Mouse (Mus musculus) lung, postnatal 0 days (tissue): ENCODE data around the gene Stn1. TPM values are rescaled to one million over a fixed set of nuclear protein-coding genes. Genes with fewer than 3 reads are reported as not detected.
A peak's percentile ranks its signal among the peaks of the same experiment; 100 is the strongest.

Source experiments
- ATAC-seq: fragments of 200-750 bp; cut with Nextera tagmentation; 2 replicates; pipeline ENCODE4 v1.8.0; 2017; ENCODE audit warnings: moderate library complexity
- DNase-seq: peaks from one replicate; pipeline ENCODE4 v3.0.0-alpha.2; 2016; ENCODE audit warnings: low spot score
- H3K27ac ChIP-seq: fragments of 300-500 bp; sonication (generic); 2 replicates; pipeline ENCODE4 v1.5.1; 2014; ENCODE audit warnings: antibody characterized with exemption, mild to moderate bottlenecking, low read length, mixed read lengths
- H3K27me3 ChIP-seq: fragments of 300-500 bp; sonication (generic); replicated peaks from 2 replicates; pipeline ENCODE4 v1.6.1; 2014; ENCODE audit warnings: low read length, mixed read lengths; ENCODE audit not compliant: insufficient read depth
- H3K36me3 ChIP-seq: fragments of 300-500 bp; sonication (generic); 2 replicates; pipeline ENCODE4 v1.6.1; 2014; ENCODE audit warnings: low read length, mixed read lengths; ENCODE audit not compliant: insufficient read depth
- H3K4me1 ChIP-seq: fragments of 300-500 bp; sonication (generic); 2 replicates; pipeline ENCODE4 v1.6.1; 2014; ENCODE audit warnings: antibody characterized with exemption, low read depth, low read length, mixed read lengths; ENCODE audit not compliant: insufficient read depth
- H3K4me2 ChIP-seq: fragments of 300-500 bp; sonication (generic); replicated peaks from 2 replicates; pipeline ENCODE4 v1.6.1; 2014; ENCODE audit warnings: low read depth, mild to moderate bottlenecking, low read length, moderate library complexity, mixed read lengths
- H3K4me3 ChIP-seq: fragments of 300-500 bp; sonication (generic); 2 replicates; pipeline ENCODE4 v1.5.1; 2014; ENCODE audit warnings: low read depth, low read length
- H3K9ac ChIP-seq: fragments of 300-500 bp; sonication (generic); replicated peaks from 2 replicates; pipeline ENCODE4 v1.6.1; 2014; ENCODE audit warnings: low read depth, mild to moderate bottlenecking
- H3K9me3 ChIP-seq: fragments of 300-500 bp; sonication (generic); 2 replicates; pipeline ENCODE4 v1.6.1; 2016; ENCODE audit warnings: low read length, mixed read lengths
- CTCF ChIP-seq: IDR thresholded peaks from 2 replicates; pipeline ENCODE4 v1.5.1; 2016; ENCODE audit warnings: antibody characterized with exemption, mild to moderate bottlenecking
- EP300 ChIP-seq: IDR thresholded peaks from 2 replicates; pipeline ENCODE4 v1.6.1; 2016; ENCODE audit warnings: antibody characterized with exemption, mild to moderate bottlenecking, control low read depth
- WGBS: fragments of 180-500 bp; shearing (Covaris S2); extraction: QIAGEN DNeasy Blood & Tissue Kit; methylation state at CpG from one replicate; pipeline ENCODE4 v1.1.7; 2014; 5-methylcytosine and 5-hydroxymethylcytosine counted together
- polyA plus RNA-seq: library from polyadenylated mRNA; unstranded; fragments of >200 nt; fragmentation: Nextera tagmentation; extraction: Ambion mirVana; gene quantifications from 2 replicates; pipeline ENCODE4 v1.2.1, GENCODE M21; 2015

Gene Stn1
- polyA plus RNA-seq = 28.6 and 30.9 TPM in 2 replicates

- peak within 1 kb of the TSS; percentile 95 for H3K27ac ChIP-seq
- TF ChIP-seq CTCF = no peak
- TF ChIP-seq EP300 = peak; percentile 79
- peak within 1 kb of the TSS; percentile 65 for H3K9ac ChIP-seq
- peak; percentile 75 for DNase-seq
- H3K4me3 ChIP-seq = peak within 1 kb of the TSS; percentile 48
- H3K4me1 ChIP-seq = peaks cover 18% of the 10 kb centered on the region; the same call in 1 of the 2 replicates
- peak; percentile 63 for ATAC-seq
- WGBS = under 1% methylated on average over 10 of the region's 10 CpGs
- no peaks in the 10 kb centered on the region for H3K27me3 ChIP-seq
- H3K9me3 ChIP-seq = no peaks in the 10 kb centered on the region
- peak within 1 kb of the TSS; percentile 64 for H3K4me2 ChIP-seq
- 0 out of 2 replicates have a peak, but pooled peaks cover 4% of the 10 kb centered on the region for H3K36me3 ChIP-seq
Measured at GRCm38 (mm10) chr19:47537300-47537792, at the start of gene Stn1. Stn1 (minus strand) TSS chr19:47537507.

- ATAC-seq = no peak
- no peak overlapping the region for H3K27ac ChIP-seq
- no peak for TF ChIP-seq CTCF
- TF ChIP-seq EP300 = no peak
Measured at GRCm38 (mm10) chr19:47587009-47587408, 49.7 kb upstream of the Stn1 start.

GRCm38 (mm10) chr19:47585772-47586171, 48.5 kb upstream of the Stn1 start:
- TF ChIP-seq CTCF (no peak), EP300 (no peak)
- H3K4me3 ChIP-seq = no peak overlapping the region
- no peaks in the 10 kb centered on the region for H3K36me3 ChIP-seq
- H3K9me3 ChIP-seq = no peaks in the 10 kb centered on the region
- no peak overlapping the region for H3K9ac ChIP-seq
- 76% methylated on average over 1 of the region's 1 CpGs for WGBS
- ATAC-seq (no peak), DNase-seq (no peak)
- H3K4me2 ChIP-seq = no peak overlapping the region
- H3K4me1 ChIP-seq = peaks cover 8% of the 10 kb centered on the region; the same call in 1 of the 2 replicates
- H3K27me3 ChIP-seq = no peaks in the 10 kb centered on the region
- H3K27ac ChIP-seq = no peak overlapping the region

More at GRCm38 (mm10) chr19:47587009-47587408, 49.7 kb upstream of the Stn1 start:
- WGBS = 81% methylated on average over 1 of the region's 1 CpGs
- no peak for DNase-seq
- Histone ChIP-seq H3K9me3 (no peaks in the 10 kb centered on the region), H3K36me3 (no peaks in the 10 kb centered on the region), H3K4me3 (no peak overlapping the region), H3K9ac (no peak overlapping the region), H3K4me2 (no peak overlapping the region), H3K27me3 (no peaks in the 10 kb centered on the region), H3K4me1 (peaks cover 5% of the 10 kb centered on the region; the same call in 1 of the 2 replicates)

- Histone ChIP-seq H3K4me1 (peaks cover 9% of the 10 kb centered on the region), H3K36me3 (no peaks in the 10 kb centered on the region), H3K9ac (peak overlapping the region; percentile 93), H3K27me3 (no peaks in the 10 kb centered on the region), H3K4me2 (peak overlapping the region; percentile 72), H3K27ac (peak overlapping the region; percentile 99), H3K4me3 (peak overlapping the region; percentile 89), H3K9me3 (no peaks in the 10 kb centered on the region)
- WGBS = 0% methylated on average over 48 of the region's 96 CpGs
- TF ChIP-seq EP300 = no peak
- TF ChIP-seq CTCF = no peak
- DNase-seq (peak; percentile 50), ATAC-seq (peak; percentile 62)
Measured at GRCm38 (mm10) chr19:47579788-47580631, 42.7 kb upstream of the Stn1 start.

- peak within 1 kb of the TSS; percentile 99 for H3K27ac ChIP-seq
- no peaks in the 10 kb centered on the region for H3K27me3 ChIP-seq
- peak within 1 kb of the TSS; percentile 72 for H3K4me2 ChIP-seq
- H3K4me3 ChIP-seq = peak within 1 kb of the TSS; percentile 89
- H3K9ac ChIP-seq = peak within 1 kb of the TSS; percentile 93
- ATAC-seq (peak; percentile 92), DNase-seq (peak; percentile 91)
- no peaks in the 10 kb centered on the region for H3K36me3 ChIP-seq
- TF ChIP-seq CTCF = no peak
- peak; percentile 12; the same call in 1 of the 2 replicates for TF ChIP-seq EP300
- H3K9me3 ChIP-seq = no peaks in the 10 kb centered on the region
- WGBS = under 1% methylated on average over 53 of the region's 83 CpGs
- peaks cover 9% of the 10 kb centered on the region for H3K4me1 ChIP-seq
Measured at GRCm38 (mm10) chr19:47579225-47579787, 42.0 kb upstream of the Stn1 start, which contains the start of gene Slk. Slk (plus strand) TSS chr19:47579678.
